Mouse (Mus musculus): ENCODE results near the gene Sgip1.

GRCm38 (mm10) chr4:102719951-102720350 lies 21.1 kb upstream of the Sgip1 start:
- TF ChIP-seq CTCF (IDR thresholded peaks at IDR 0.05; ENCODE audit: borderline replicate concordance, control insufficient read depth, extremely low read depth, insufficient read depth, low read length, poor library complexity) = no peak
- TF ChIP-seq POLR2A (IDR thresholded peaks at IDR 0.05; ENCODE audit: control insufficient read depth, extremely low read depth, insufficient read depth, low read length, poor library complexity) = no peak
